Mouse (Mus musculus): ENCODE data around the gene Zranb1. TPM values are rescaled to one million over a fixed set of nuclear protein-coding genes. Genes with fewer than 3 reads are reported as not detected.

Gene Zranb1
- polyA plus RNA-seq, 1 experiment = 8.2 TPM

DNA sequence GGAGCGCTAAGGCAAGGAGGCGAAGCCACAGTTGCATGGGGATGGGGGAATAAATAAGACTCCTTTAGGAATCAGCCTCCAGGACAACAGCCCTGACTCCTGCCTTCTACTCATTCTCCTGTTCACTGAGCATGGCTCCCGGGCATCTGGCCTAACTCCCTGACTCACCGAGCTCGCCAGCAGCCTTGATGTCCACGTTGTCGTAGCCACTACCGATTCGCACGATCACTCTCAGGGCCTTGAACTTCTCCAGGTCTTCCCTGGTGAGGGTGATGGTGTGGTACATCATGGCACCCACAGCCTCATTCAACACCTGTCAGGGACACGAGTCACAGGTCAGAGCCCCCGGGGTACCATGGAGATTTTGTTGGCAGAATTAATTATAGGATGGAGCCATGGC is 67.7 kb downstream of the Zranb1 start:
- no peak overlapping the region for H3K27ac ChIP-seq (ENCODE audit: insufficient read depth, low read depth, low read length)
- DNase-seq = no peak
- WGBS = 91% methylated on average over 12 of the region's 12 CpGs

DNA sequence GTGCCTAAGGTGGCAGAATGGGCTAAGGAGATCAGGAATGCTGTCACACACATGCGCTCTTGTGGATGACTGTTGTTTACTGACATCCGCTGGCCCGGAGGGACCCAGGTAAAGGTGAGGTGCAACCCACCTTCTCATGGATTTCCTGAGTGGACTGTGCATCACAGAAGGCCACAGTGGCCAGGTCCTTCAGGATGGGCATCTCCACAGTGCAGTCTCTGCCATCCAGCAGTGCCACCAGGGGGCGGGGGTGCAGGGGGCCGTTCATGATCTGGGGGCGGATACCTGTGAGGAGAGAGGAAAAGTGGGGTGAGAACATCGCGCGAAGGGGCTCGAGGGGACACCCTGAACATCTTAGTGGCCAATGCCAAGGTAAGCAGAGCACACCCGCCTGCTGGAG is 68.1 kb downstream of the Zranb1 start:
- WGBS = 91% methylated on average over 11 of the region's 11 CpGs
- no peak for DNase-seq
- Histone ChIP-seq H3K4me1 (ENCODE audit: control insufficient read depth, insufficient read depth, low read length) (no peaks in the 10 kb centered on the region), H3K27me3 (replicated peaks; ENCODE audit: control insufficient read depth, insufficient read depth, low read length) (no peaks in the 10 kb centered on the region), H3K36me3 (ENCODE audit: control insufficient read depth, insufficient read depth, low read length) (no peaks in the 10 kb centered on the region), H3K4me3 (ENCODE audit: insufficient read depth, low read depth, low read length) (no peak overlapping the region), H3K27ac (ENCODE audit: insufficient read depth, low read depth, low read length) (no peak overlapping the region)
- no peak for TF ChIP-seq POLR2A (IDR thresholded peaks at IDR 0.05; ENCODE audit: low read depth, low read length)
- TF ChIP-seq CTCF (conservative IDR thresholded peaks at IDR 0.05; ENCODE audit: insufficient read depth, insufficient read length, low read depth, low read length) = no peak

More for the DNA sequence above, 67.7 kb downstream of the Zranb1 start:
- Histone ChIP-seq H3K4me3 (ENCODE audit: insufficient read depth, low read depth, low read length) (no peak overlapping the region), H3K4me1 (ENCODE audit: control insufficient read depth, insufficient read depth, low read length) (no peaks in the 10 kb centered on the region), H3K27me3 (replicated peaks; ENCODE audit: control insufficient read depth, insufficient read depth, low read length) (no peaks in the 10 kb centered on the region), H3K36me3 (ENCODE audit: control insufficient read depth, insufficient read depth, low read length) (no peaks in the 10 kb centered on the region)
- TF ChIP-seq CTCF (conservative IDR thresholded peaks at IDR 0.05; ENCODE audit: insufficient read depth, insufficient read length, low read depth, low read length) (no peak), POLR2A (IDR thresholded peaks at IDR 0.05; ENCODE audit: low read depth, low read length) (no peak)

DNA sequence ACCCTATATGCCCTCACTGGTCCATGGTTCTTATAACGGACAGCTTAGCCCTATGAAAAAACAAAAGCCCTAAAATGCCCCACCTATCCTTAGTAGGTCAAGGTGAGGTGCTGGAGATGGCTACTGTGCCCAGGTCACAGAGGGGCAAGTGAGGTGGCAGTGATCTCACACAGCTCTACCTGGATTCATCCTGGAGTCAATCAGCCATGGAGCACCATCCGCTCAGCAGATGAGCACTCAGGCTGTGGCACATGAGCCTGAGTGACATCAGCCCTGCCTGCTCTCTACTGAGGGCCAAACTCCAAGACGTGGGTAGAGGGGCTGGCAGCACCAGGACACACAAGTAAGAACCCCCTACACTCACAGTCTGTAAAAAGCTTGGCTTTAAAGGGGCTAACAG is 70.4 kb downstream of the Zranb1 start:
- WGBS = 86% methylated on average over 3 of the region's 3 CpGs
- Histone ChIP-seq H3K4me1 (ENCODE audit: control insufficient read depth, insufficient read depth, low read length) (no peaks in the 10 kb centered on the region), H3K27me3 (replicated peaks; ENCODE audit: control insufficient read depth, insufficient read depth, low read length) (no peaks in the 10 kb centered on the region), H3K36me3 (ENCODE audit: control insufficient read depth, insufficient read depth, low read length) (no peaks in the 10 kb centered on the region), H3K27ac (ENCODE audit: insufficient read depth, low read depth, low read length) (no peak overlapping the region), H3K4me3 (ENCODE audit: insufficient read depth, low read depth, low read length) (no peak overlapping the region)
- TF ChIP-seq CTCF (conservative IDR thresholded peaks at IDR 0.05; ENCODE audit: insufficient read depth, insufficient read length, low read depth, low read length) (no peak), POLR2A (IDR thresholded peaks at IDR 0.05; ENCODE audit: low read depth, low read length) (no peak)
- DNase-seq = no peak

DNA sequence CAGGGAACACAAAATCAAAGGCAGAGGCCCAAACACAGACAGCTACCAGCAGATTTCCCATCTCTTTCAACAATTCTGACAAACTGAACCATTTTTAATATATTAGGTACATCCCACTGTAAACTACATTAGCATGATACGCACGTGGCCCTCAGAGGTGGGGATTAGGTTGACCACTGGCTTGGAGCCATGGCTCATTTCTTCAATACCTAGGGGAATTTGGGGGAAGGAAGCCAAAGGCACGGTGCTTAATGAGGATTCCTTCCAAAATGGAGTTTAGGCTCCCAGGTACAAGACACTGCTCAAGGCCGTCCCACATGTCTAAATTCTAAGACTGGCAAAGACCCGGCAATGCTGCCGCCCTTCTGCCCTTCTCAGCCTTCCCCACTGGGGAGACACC is 71.3 kb downstream of the Zranb1 start:
- TF ChIP-seq POLR2A (IDR thresholded peaks at IDR 0.05; ENCODE audit: low read depth, low read length) = no peak
- no peak for TF ChIP-seq CTCF (conservative IDR thresholded peaks at IDR 0.05; ENCODE audit: insufficient read depth, insufficient read length, low read depth, low read length)
- DNase-seq = no peak
- no peaks in the 10 kb centered on the region for H3K36me3 ChIP-seq (ENCODE audit: control insufficient read depth, insufficient read depth, low read length)
- no peak overlapping the region for H3K4me3 ChIP-seq (ENCODE audit: insufficient read depth, low read depth, low read length)
- 78% methylated on average over 6 of the region's 6 CpGs for WGBS
- no peak overlapping the region for H3K27ac ChIP-seq (ENCODE audit: insufficient read depth, low read depth, low read length)
- no peaks in the 10 kb centered on the region for H3K27me3 ChIP-seq (replicated peaks; ENCODE audit: control insufficient read depth, insufficient read depth, low read length)
- H3K4me1 ChIP-seq (ENCODE audit: control insufficient read depth, insufficient read depth, low read length) = no peaks in the 10 kb centered on the region

DNA sequence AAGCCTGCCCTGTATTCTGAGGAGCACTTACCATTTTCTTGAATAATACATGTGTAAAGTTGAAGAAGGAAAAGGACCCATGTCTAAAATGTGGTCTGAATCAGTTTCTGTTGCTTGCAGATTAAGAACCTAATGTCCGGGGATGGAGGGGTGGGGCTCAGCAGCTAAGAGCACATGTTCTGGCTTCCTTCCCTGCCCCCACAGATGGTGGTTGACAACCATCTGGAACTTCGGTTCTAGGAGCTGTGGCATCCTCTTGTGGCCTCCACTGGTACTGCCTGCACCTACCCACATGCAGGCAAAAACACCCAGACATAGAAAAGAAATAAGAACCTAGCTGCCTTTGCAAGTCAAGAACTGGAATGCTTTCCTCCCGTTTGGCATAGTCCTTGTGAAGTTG is 72.5 kb downstream of the Zranb1 start:
- H3K4me1 ChIP-seq (ENCODE audit: control insufficient read depth, insufficient read depth, low read length) = no peaks in the 10 kb centered on the region
- H3K36me3 ChIP-seq (ENCODE audit: control insufficient read depth, insufficient read depth, low read length) = no peaks in the 10 kb centered on the region
- peak; percentile 78 for DNase-seq
- no peak for TF ChIP-seq POLR2A (IDR thresholded peaks at IDR 0.05; ENCODE audit: low read depth, low read length)
- peak; percentile 93 for TF ChIP-seq CTCF (conservative IDR thresholded peaks at IDR 0.05; ENCODE audit: insufficient read depth, insufficient read length, low read depth, low read length)
- H3K27ac ChIP-seq (ENCODE audit: insufficient read depth, low read depth, low read length) = no peak overlapping the region
- H3K4me3 ChIP-seq (ENCODE audit: insufficient read depth, low read depth, low read length) = no peak overlapping the region
- WGBS = 10% methylated on average over 3 of the region's 3 CpGs
- H3K27me3 ChIP-seq (replicated peaks; ENCODE audit: control insufficient read depth, insufficient read depth, low read length) = no peaks in the 10 kb centered on the region

DNA sequence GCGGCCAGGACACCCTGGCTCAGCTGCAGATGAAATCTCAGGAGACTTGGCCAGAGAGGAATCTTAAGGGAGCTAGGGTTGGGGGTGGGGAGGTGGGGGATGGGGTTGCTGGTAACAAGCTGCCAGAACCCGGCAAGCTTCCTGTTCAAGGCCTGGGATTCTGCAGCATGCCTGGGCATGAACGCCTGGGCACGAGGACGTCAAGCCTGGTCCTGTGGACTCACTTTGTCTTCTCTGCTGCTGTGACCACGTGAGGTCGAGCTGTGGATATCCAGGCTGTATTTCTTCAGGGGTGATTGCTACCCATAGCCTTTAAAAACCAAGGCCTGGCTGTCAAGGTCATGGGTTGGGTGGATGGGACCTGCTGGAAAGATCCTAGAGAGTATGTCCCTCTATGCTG is 74.8 kb downstream of the Zranb1 start:
- H3K4me3 ChIP-seq (ENCODE audit: insufficient read depth, low read depth, low read length) = no peak overlapping the region
- 59% methylated on average over 7 of the region's 7 CpGs for WGBS
- no peak for DNase-seq
- TF ChIP-seq POLR2A (IDR thresholded peaks at IDR 0.05; ENCODE audit: low read depth, low read length) = no peak
- H3K36me3 ChIP-seq (ENCODE audit: control insufficient read depth, insufficient read depth, low read length) = no peaks in the 10 kb centered on the region
- H3K4me1 ChIP-seq (ENCODE audit: control insufficient read depth, insufficient read depth, low read length) = 0 out of 2 replicates have a peak, but pooled peaks cover 7% of the 10 kb centered on the region
- no peaks in the 10 kb centered on the region for H3K27me3 ChIP-seq (replicated peaks; ENCODE audit: control insufficient read depth, insufficient read depth, low read length)
- H3K27ac ChIP-seq (ENCODE audit: insufficient read depth, low read depth, low read length) = no peak overlapping the region

DNA sequence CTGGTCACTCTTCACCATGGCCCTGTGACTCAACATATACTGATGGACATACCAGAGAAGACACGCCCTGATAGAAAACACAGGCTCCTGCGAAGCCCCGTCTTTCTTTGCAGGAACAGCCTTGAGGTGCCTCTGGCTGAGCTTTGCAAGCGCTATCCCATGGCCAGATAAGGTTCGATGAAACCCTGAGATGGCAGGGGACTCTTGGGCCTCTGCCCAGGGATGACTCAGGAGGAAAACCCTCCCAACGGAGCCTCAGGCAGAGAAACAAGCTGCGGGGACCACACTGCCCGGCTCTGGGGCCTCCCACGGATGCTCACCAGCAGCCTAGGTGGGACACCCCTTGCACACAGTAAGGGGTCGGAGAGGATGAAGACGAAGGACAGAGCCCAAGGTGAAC is 76.4 kb downstream of the Zranb1 start:
- Histone ChIP-seq H3K27me3 (replicated peaks; ENCODE audit: control insufficient read depth, insufficient read depth, low read length) (no peaks in the 10 kb centered on the region), H3K4me1 (ENCODE audit: control insufficient read depth, insufficient read depth, low read length) (peaks cover 11% of the 10 kb centered on the region; the same call in 1 of the 2 replicates), H3K27ac (ENCODE audit: insufficient read depth, low read depth, low read length) (no peak overlapping the region), H3K4me3 (ENCODE audit: insufficient read depth, low read depth, low read length) (no peak overlapping the region), H3K36me3 (ENCODE audit: control insufficient read depth, insufficient read depth, low read length) (no peaks in the 10 kb centered on the region)
- no peak for TF ChIP-seq POLR2A (IDR thresholded peaks at IDR 0.05; ENCODE audit: low read depth, low read length)
- no peak for TF ChIP-seq CTCF (conservative IDR thresholded peaks at IDR 0.05; ENCODE audit: insufficient read depth, insufficient read length, low read depth, low read length)
- peak; percentile 27 for DNase-seq
- WGBS = 58% methylated on average over 11 of the region's 11 CpGs

DNA sequence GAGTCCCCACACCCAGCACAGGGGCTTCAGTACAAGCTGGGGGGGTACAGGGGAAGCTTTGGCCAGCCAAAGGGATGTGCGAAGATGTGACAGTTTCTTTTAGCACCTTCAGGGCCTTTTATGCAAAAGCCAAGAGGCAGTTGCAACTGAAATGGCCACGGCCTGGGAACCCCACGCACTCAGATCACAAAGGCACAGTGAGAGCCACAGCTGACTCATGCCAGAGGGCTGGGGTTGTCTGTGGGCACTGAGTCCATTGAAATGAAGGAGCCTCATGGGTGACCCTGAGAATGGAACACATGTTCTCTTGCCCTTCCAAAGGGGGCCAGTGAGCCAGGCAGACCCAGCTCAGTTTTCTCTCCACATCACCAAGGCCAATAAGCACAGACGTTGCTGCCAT is 77.7 kb downstream of the Zranb1 start:
- TF ChIP-seq CTCF (conservative IDR thresholded peaks at IDR 0.05; ENCODE audit: insufficient read depth, insufficient read length, low read depth, low read length) = no peak
- WGBS = 88% methylated on average over 4 of the region's 4 CpGs
- no peaks in the 10 kb centered on the region for H3K36me3 ChIP-seq (ENCODE audit: control insufficient read depth, insufficient read depth, low read length)
- no peak overlapping the region for H3K27ac ChIP-seq (ENCODE audit: insufficient read depth, low read depth, low read length)
- no peaks in the 10 kb centered on the region for H3K27me3 ChIP-seq (replicated peaks; ENCODE audit: control insufficient read depth, insufficient read depth, low read length)
- no peak for DNase-seq
- peaks cover 11% of the 10 kb centered on the region; the same call in 1 of the 2 replicates for H3K4me1 ChIP-seq (ENCODE audit: control insufficient read depth, insufficient read depth, low read length)
- H3K4me3 ChIP-seq (ENCODE audit: insufficient read depth, low read depth, low read length) = no peak overlapping the region
